Mouse (Mus musculus): ENCODE data around the gene Tfap2e. TPM values are rescaled to one million over a fixed set of nuclear protein-coding genes. Genes with fewer than 3 reads are reported as not detected.

The Tfap2e gene
- polyA plus RNA-seq, 2 experiments from 2014 or later = not detected

DNA sequence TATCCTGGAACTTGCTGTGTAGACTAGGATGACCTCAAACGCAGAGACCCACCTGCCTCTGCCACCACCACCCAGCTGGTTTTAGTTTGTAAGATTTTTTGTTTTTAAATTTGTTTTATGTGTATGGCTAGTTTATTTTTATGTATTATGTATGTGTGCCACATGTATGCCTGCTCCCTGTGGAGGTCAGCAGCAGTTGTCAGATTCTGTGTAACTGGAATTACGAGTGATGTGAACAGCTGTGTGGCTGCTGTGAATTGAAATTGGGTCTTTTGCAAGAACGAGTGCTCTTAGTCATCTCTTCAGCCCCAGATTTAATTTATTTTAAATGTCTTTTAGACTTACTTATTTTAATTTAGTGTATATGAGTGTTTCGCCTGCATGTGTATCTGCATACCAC lies 39.1 kb downstream of the Tfap2e start:
- ATAC-seq = no peak

DNA sequence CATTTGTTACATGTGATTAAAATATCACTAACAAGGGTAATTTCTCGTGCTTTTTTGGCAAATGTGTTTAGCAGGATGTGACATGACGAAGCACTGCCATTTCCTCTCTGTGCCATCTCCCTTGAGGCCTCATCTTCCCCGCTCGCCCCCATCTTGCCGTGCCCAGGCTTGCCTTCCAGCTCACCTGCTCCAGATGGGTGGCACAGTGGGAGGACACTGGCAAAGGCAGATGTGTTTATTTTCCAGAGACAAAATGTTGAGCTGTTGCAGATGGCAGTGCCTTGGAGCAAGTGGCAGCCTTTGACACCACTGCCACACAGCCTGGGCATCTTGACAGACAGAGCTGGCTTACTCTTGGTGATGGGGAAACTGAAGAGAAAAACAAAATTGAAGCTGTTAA lies 43.0 kb downstream of the Tfap2e start:
- ATAC-seq = no peak

DNA sequence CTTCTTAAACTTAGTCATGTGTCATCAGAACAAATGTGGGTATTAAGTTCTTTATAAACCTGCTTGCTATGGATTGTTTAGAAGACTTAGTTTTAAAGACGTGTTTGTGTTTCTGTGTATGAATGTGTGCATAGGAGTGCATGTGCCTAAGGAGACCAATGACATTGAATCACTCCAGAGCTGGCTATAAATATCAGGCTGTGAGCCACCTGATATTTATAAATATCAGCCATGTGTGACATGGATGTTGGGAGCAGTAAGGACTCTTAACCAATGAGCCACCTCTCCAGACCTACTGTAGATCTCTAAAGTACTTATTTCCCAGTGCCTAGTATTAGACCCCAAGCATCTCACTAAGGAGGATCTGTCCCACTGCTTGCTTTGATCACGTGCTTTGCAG lies 46.6 kb downstream of the Tfap2e start:
- ATAC-seq = no peak

DNA sequence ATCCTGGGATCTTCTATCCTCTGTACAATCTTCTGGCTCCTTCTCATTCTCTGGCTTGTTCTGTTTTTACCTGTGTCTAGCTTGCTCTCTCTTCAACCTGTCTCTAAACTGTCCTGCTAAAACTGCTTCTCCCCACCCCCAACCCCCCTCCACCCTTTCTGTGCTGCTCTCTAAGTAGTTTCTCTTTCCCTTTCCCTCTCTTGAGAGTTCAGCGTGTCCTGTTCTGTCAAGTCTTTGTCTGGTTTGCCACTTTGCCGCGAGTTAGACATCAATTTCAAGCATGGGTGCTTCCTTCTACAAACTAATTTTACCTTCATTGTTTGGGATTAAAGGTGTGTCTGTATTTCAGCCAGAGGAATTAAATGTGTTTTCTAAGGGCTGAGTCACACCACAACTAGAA lies 53.0 kb downstream of the Tfap2e start:
- peak; percentile 93 for ATAC-seq

DNA sequence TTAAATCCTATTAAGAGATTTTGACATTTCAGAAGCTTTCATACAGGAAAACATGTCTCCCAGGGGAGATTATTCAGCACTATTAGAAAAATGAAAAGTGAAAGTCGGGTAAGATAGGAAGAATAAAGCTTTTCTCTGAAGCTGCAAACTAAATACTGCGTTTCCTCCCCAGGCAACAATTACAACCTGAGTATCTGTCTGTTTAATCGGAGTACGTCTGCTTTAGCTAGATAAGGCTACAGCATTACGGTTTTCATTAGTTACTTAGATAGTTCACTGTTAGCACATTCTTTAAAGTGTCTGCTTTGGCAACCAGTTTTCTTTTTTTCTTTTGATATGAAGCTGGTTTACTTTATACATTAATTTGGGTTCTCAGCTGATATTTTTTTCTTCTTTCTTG lies 53.7 kb downstream of the Tfap2e start:
- ATAC-seq = no peak

DNA sequence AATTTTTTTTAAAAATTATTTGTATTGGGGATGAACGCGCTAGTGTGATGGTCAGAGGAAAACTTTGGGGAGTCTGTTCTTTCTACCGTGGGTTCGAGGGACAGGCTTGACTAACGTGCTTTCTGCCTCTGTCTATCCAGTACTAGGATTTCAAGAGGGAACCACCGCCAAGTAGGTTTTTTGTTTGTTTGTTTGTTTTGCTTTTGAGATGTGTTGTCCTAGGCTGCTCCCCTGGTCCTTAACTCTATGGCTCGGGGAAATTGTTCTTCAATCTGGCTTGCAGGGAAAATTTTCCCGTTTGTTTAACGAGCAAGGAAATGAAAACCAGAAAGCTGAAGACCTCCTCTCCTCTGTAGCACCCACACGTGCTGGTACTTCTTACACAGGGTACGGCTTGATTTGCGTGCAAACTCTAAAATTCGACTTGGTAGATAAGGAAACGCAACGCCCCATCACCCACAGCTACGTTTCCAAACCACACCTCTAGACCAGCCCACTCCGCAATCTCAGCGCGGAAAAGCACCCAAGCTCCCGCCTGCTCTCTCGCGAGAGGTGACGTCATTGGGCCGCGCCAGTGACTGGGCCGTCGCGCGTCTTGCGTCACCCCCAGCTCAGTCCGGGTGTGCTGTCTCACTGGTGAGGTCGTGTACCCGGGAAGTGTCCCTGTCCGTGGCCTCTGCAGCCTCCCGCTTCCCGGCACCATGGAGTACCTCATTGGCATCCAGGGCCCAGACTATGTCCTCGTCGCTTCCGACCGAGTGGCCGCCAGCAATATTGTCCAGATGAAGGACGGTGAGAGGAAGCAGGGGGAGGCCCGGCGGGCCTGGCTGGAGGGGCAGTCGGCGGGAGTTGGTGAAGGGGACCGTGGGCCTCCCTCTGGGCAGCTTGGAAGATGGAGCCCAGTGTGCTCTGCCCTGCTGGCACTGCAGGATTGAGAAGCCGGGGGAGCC lies 58.7 kb downstream of the Tfap2e start, which contains the start of gene Psmb2:
Gene Psmb2, plus strand, starts transcription at position 577 of the 950 bp plus-strand sequence.
- ATAC-seq = peak; percentile 98

DNA sequence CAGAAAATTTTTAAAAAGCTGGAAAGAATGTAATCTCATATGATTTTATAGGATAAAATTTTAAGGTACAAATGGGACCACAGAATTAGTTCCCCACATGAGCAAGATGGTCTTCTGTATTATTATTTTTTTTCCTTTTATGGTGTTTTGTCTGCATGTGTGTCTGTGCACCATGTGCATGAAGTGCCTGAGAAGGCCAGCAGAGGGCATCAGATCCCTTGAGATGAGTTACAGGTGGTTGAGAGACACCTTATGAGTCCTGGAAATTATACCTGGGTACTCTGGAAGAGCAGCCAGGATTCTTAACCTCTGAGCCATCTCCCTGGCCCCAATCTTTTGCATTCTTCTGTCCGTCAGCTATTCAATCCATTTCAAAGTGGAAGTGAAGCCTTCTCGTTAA lies 69.0 kb downstream of the Tfap2e start:
- ATAC-seq = no peak

Other genes with a start within 250 kb of the Tfap2e start
- gene Ago4, start 202.8 kb downstream of the Tfap2e start, polyA plus RNA-seq (2017; shearing (Covaris generic)) = under 1 TPM; 0.05 to 0.09 TPM
- gene Clspn, start 179.3 kb downstream of the Tfap2e start, polyA plus RNA-seq (2017; shearing (Covaris generic)) = 1 to 10 TPM; 7.0 to 8.4 TPM
- gene 5730409E04Rik, start 126.4 kb downstream of the Tfap2e start, polyA plus RNA-seq (2017; shearing (Covaris generic)) = under 1 TPM; 0.17 to 0.34 TPM
- 100 to 1,000 TPM; 372 to 427 TPM for gene Psmb2, start 58.6 kb downstream of the Tfap2e start, polyA plus RNA-seq (2017; shearing (Covaris generic))
- 10 to 100 TPM; 11.5 to 14.0 TPM for gene Ncdn, start 17.2 kb upstream of the Tfap2e start, polyA plus RNA-seq (2017; shearing (Covaris generic))
- 10 to 100 TPM; 11.8 to 15.6 TPM for gene AU040320, start 17.3 kb upstream of the Tfap2e start, polyA plus RNA-seq (2017; shearing (Covaris generic))
- gene Zmym4, start 231.9 kb upstream of the Tfap2e start, polyA plus RNA-seq (2017; shearing (Covaris generic)) = 10 to 100 TPM; 17.4 to 17.6 TPM